In genomic region chr1:54913063-54913335, GRCm38 (mm10) we compare ENCODE assay signal across 18 mouse cellular contexts. TPM values are rescaled to one million over a fixed set of nuclear protein-coding genes. Genes with fewer than 3 reads are reported as not detected.
DNase-seq lines count a peak whose midpoint lies in the region; ATAC-seq and TF ChIP-seq lines count a peak whose summit lies in the region.
"Had no signal": no experiment of that assay in that cellular context is flagged by ENCODE, and none has a peak within 500 bp of the region (broad histone marks: within the 10 kb centered on the region; RNA-seq: fewer than 3 reads in every experiment).

No protein-coding gene starts in this region.

- no peak overlapping the region for H3K9ac ChIP-seq in hindbrain, postnatal 0 days (replicated peaks; ENCODE audit: low read length)
- H3K9ac ChIP-seq in hindbrain, embryonic 12.5 days, result no peak overlapping the region
- no peak overlapping the region for H3K9ac ChIP-seq in lung, embryonic 14.5 days
- H3K9ac ChIP-seq: forebrain, embryonic 15.5 days; limb, embryonic 12.5 days; lung, embryonic 15.5 days; midbrain, embryonic 12.5 days had no signal

- H3K27me3 ChIP-seq in hindbrain, postnatal 0 days (ENCODE audit: insufficient read depth, low read length), result no peaks in the 10 kb centered on the region
- H3K27me3 ChIP-seq in hindbrain, embryonic 12.5 days, result no peaks in the 10 kb centered on the region
- no peaks in the 10 kb centered on the region for H3K27me3 ChIP-seq in lung, embryonic 14.5 days (ENCODE audit: insufficient read depth, low read length)
- H3K27me3 ChIP-seq: forebrain, embryonic 15.5 days; limb, embryonic 12.5 days; lung, embryonic 15.5 days; midbrain, embryonic 12.5 days had no signal

- H3K36me3 ChIP-seq in hindbrain, postnatal 0 days (ENCODE audit: insufficient read depth, low read length), result no peaks in the 10 kb centered on the region
- no peaks in the 10 kb centered on the region for H3K36me3 ChIP-seq in hindbrain, embryonic 12.5 days
- H3K36me3 ChIP-seq in lung, embryonic 14.5 days (ENCODE audit: insufficient read depth), result no peaks in the 10 kb centered on the region
- H3K36me3 ChIP-seq: forebrain, embryonic 15.5 days; limb, embryonic 12.5 days; lung, embryonic 15.5 days; midbrain, embryonic 12.5 days had no signal

- TF ChIP-seq CTCF in hindbrain, postnatal 0 days (IDR thresholded peaks at IDR 0.05; ENCODE audit: low read depth), result peak; percentile 23; the same call in 1 of the 2 replicates
- peak; percentile 30 for TF ChIP-seq CTCF in lung, embryonic 14.5 days (IDR thresholded peaks at IDR 0.05; ENCODE audit: low read depth)
- no peak for TF ChIP-seq CTCF in bone marrow, adult 2 months (IDR thresholded peaks at IDR 0.05; ENCODE audit: control insufficient read depth, insufficient read depth, low read length)

- H3K4me2 ChIP-seq in hindbrain, postnatal 0 days (ENCODE audit: low read depth, low read length), result no peak overlapping the region
- H3K4me2 ChIP-seq in hindbrain, embryonic 12.5 days (replicated peaks), result no peak overlapping the region
- H3K4me2 ChIP-seq in lung, embryonic 14.5 days, result no peak overlapping the region
- H3K4me2 ChIP-seq: forebrain, embryonic 15.5 days; heart, embryonic 11.5 days; limb, embryonic 12.5 days; lung, embryonic 15.5 days; midbrain, embryonic 12.5 days had no signal

- no peak overlapping the region for H3K27ac ChIP-seq in hindbrain, postnatal 0 days
- H3K27ac ChIP-seq in hindbrain, embryonic 12.5 days, result no peak overlapping the region
- no peak overlapping the region for H3K27ac ChIP-seq in lung, embryonic 14.5 days (ENCODE audit: low read depth)
- peak overlapping the region; percentile 78; the same call in 1 of the 2 replicates for H3K27ac ChIP-seq in bone marrow, adult 2 months (ENCODE audit: control insufficient read depth, insufficient read depth, low read depth, low read length, poor library complexity)
- H3K27ac ChIP-seq: forebrain, embryonic 15.5 days; lung, embryonic 15.5 days; midbrain, embryonic 12.5 days had no signal

- no peak for DNase-seq in hindbrain, postnatal 0 days (ENCODE audit: low spot score)
- no peak for DNase-seq in lung, embryonic 14.5 days
- no peak for DNase-seq in lung, postnatal 4 days
- peak; percentile 49 for DNase-seq in induced T-regulatory cell, adult 2 months (ENCODE audit: low read depth)
- no peak for DNase-seq in left cerebral cortex, adult 11 months (ENCODE audit: low spot score)
- DNase-seq: adrenal gland, adult 2 months; cerebellum, adult 9-11 months; embryo, embryonic 11 days; kidney, postnatal 4 days; layer of hippocampus, postnatal 36 days had no signal

- no peak for ATAC-seq in hindbrain, postnatal 0 days
- no peak for ATAC-seq in hindbrain, embryonic 12.5 days (ENCODE audit: low FRiP score)
- ATAC-seq in lung, embryonic 14.5 days (ENCODE audit: insufficient read depth), result no peak; the same call in 1 of the 2 replicates

- H3K9me3 ChIP-seq in hindbrain, postnatal 0 days (ENCODE audit: low read length), result no peaks in the 10 kb centered on the region
- H3K9me3 ChIP-seq in hindbrain, embryonic 12.5 days (replicated peaks), result no peaks in the 10 kb centered on the region
- no peaks in the 10 kb centered on the region for H3K9me3 ChIP-seq in lung, embryonic 14.5 days (ENCODE audit: low read depth, low read length)
- H3K9me3 ChIP-seq: forebrain, embryonic 15.5 days; limb, embryonic 12.5 days; lung, embryonic 15.5 days; midbrain, embryonic 12.5 days had no signal

- H3K4me1 ChIP-seq in hindbrain, postnatal 0 days (ENCODE audit: insufficient read depth, low read length), result 0 out of 2 replicates have a peak, but pooled peaks cover 6% of the 10 kb centered on the region
- H3K4me1 ChIP-seq in hindbrain, embryonic 12.5 days, result peaks cover 5% of the 10 kb centered on the region; the same call in 1 of the 2 replicates
- H3K4me1 ChIP-seq in lung, embryonic 14.5 days (ENCODE audit: insufficient read depth), result peaks cover 20% of the 10 kb centered on the region
- peaks cover 23% of the 10 kb centered on the region for H3K4me1 ChIP-seq in bone marrow, adult 2 months (ENCODE audit: control insufficient read depth, insufficient read depth, low read length)
- H3K4me1 ChIP-seq: forebrain, embryonic 15.5 days; midbrain, embryonic 12.5 days had no signal

- H3K4me3 ChIP-seq in hindbrain, postnatal 0 days (ENCODE audit: low read length), result no peak overlapping the region
- no peak overlapping the region for H3K4me3 ChIP-seq in hindbrain, embryonic 12.5 days
- no peak overlapping the region for H3K4me3 ChIP-seq in lung, embryonic 14.5 days (ENCODE audit: low read depth, low read length)
- H3K4me3 ChIP-seq in bone marrow, adult 2 months (replicated peaks; ENCODE audit: control insufficient read depth, low read depth, low read length), result no peak overlapping the region
- H3K4me3 ChIP-seq: erythroblast, embryonic 14.5 days; forebrain, embryonic 15.5 days; limb, embryonic 12.5 days; lung, embryonic 15.5 days; midbrain, embryonic 12.5 days had no signal

- TF ChIP-seq POLR2A in bone marrow, adult 2 months (IDR thresholded peaks at IDR 0.05; ENCODE audit: borderline replicate concordance, control insufficient read depth, low read depth, low read length), result no peak

RNA-seq across cellular contexts. Expression of gene Ankrd44, which starts 13.2 kb away (rescaled TPM):
- 41.9 and 82.9 TPM in 2 replicates for total RNA-seq in hindbrain, postnatal 0 days (2014; rRNA removed)
- polyA plus RNA-seq in hindbrain, postnatal 0 days (2015; fragmentation: Nextera tagmentation; extraction: Ambion mirVana), result 13.7 and 13.8 TPM in 2 replicates
- polyA plus RNA-seq in hindbrain, embryonic 12.5 days (2016; fragmentation: Nextera tagmentation; extraction: Ambion mirVana), result 20.9 and 23.4 TPM in 2 replicates
- polyA plus RNA-seq in lung, embryonic 14.5 days (2014; fragmentation: Nextera tagmentation; extraction: Ambion mirVana), result 18.3 and 22.2 TPM in 2 replicates
- 12.1 and 47.3 TPM in 2 replicates for polyA plus RNA-seq in bone marrow, adult 2 months (2011; ENCODE audit: insufficient read depth, insufficient read length, low replicate concordance, missing spikeins)
